Mouse (Mus musculus): Measurements from ENCODE around the gene Gdf3.

- TF ChIP-seq MAFK (IDR thresholded peaks at IDR 0.05; ENCODE audit: insufficient read depth, low read depth, low read length) (no peak), CHD2 (IDR thresholded peaks at IDR 0.05; ENCODE audit: low read depth, low read length) (no peak), ZC3H11A (IDR thresholded peaks at IDR 0.05; ENCODE audit: borderline replicate concordance, low read depth, low read length) (no peak), ZNF384 (IDR thresholded peaks at IDR 0.05; ENCODE audit: low read depth, low read length) (no peak)
Observed at GRCm38 (mm10) chr6:122649903-122650302, 40.0 kb upstream of the Gdf3 start.

Measured in ES-E14 (cell line).